Mouse (Mus musculus) WW6 (cell line): Measurements from ENCODE around the gene Gcm2.

Experiments
- DNase-seq: peaks from one replicate; pipeline ENCODE4 v3.0.0-alpha.2; 2013; ENCODE audit warnings: low read depth, low spot score

Gene Gcm2

DNA sequence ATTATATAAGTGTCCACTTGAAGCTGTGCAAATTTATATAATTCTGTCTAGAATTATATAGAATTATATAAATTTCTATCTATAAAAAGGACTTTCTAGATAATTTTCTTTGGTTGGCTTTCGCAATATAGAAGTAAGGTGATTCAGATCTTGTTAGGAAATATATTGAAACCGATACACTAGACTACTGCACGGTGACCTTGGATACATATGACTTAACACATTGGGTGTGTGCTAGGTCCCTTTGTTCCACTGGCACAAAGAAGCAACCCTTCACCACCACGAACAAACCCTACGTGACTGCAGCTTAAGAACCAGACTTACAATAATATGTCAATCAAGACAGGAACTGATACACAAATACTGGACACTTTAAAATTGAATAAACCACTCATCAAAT lies 31.0 kb downstream of the Gcm2 start:
- no peak for DNase-seq

DNA sequence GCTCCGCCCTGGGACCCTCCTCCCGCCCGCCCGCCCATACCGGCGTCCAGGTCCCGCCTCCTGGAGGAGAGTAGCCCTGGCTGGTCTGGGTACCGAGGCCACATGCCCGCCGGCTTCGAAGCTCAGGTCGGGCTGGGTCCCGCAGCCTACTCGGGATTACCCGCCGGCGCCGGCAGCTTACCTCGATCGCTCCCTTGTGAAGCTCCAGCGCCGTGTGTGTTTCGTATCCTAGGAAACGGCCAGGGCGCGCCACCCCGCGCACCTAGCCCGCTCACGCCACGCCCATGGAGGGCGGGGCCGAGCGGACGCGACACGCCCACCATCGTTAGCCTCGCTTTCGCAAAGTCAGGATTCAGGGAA lies 31.4 kb downstream of the Gcm2 start, which contains the start of gene Mak:
TSS of gene Mak (minus strand) at position 286 of the 360 bp plus-strand sequence.
- DNase-seq, result peak; percentile 70

DNA sequence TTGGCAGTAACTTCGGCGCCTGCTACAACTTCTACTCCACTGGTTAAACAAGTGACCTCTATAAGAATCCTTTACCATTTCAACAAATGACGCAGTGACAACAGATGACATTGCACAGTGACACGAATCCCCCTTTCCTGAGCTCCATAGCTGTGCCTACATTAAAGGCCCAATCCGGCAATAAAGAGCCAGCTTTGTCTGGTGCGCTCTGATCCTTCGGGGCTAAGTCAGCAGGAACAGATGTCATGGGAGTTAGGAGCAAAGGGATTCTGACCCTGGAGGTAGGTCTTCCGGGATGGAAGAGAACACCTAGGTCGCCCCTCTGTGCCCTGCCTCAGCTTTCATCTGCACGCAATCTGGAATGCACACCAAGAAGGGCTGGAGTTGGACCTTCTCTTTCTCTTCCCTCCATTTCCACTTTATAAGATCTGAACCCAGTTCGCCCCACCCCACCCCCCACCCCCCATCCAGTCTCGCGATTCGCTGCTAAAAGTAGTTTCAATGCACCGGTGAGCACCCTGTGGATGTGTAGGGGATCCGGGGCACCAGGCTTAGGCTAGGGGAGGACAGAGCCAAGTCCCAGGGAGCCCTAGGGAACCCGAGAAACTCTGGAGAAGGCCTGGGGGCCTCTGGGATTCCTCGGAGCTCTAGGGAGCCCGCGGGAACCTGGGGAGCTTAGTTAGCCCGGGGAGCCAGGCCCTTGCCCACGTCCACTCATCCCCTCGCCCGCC lies 32.0 kb downstream of the Gcm2 start:
- no peak for DNase-seq

DNA sequence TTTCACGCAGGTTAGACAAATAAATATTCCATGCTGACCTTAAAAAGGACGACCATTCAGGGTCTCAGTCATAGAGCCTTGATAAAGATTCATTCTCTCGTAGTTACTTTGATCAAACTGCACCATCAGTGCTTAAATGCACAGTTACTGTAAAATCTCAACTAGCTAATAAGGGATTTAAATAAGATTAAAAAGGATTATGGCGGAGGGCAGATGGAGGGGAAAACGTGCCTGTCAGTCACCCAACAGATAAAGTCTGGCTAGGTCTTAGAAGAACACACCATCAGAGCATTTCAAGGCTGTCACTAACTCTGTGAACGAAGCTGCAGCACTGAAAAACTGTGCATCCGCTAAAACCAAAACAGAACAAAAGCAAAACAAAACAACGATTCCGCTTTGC lies 32.9 kb downstream of the Gcm2 start:
- DNase-seq, result no peak

DNA sequence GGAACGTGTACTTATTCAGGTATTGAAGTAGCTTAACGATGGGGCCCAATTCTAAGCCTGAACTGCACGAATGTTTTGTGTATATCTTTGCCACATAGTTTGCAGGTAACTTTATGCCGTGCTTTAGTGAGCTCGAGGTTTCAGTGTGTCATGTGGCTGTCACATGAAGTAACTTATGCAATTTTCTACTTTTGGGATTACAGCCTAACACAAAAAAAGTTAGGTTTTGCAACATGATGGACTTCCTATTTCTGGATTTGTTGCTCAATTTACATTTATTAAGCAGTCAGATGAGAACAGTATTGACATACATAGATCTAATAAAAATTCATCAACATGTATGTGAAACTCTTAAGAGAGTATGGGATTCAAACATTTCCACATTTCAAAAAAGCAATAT lies 37.0 kb downstream of the Gcm2 start:
- no peak for DNase-seq

DNA sequence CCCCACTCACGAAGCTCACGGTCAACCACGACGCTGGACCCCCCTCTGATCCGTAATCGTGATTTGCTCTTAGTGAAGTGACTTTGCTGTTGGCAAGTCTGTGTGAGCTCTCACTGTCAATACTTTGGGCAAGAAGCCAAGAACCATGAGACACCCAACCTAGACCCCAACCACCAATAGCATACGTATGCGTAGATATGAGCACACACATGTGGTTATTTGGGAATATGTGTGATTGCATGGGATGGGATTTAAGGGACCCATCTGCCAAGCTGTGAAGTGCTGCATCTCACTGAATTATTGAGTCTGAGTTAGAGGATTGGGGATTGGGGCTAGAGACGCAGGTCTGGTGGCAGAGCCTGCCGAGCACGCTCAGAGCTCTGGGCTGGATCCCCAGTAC lies 39.2 kb downstream of the Gcm2 start:
- DNase-seq, result no peak

DNA sequence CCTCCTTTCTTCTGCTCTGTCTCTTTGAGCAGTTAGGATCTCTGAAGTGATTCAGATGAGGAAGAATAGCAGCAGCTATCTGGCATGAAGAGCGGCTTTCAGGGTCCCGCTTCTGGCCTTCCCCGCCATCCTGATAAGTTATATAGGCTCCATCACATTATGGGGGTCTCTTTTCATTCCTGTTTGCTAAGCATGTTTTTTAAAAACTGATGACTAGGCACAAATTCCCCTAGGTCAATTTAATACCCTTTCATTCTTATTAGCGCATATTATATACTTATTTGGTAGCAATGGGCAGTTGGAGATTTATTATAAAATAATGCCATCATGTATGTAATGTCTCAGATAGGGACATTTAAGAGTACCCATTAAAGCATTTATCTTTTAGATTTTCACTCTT lies 43.2 kb downstream of the Gcm2 start:
- DNase-seq, result no peak

DNA sequence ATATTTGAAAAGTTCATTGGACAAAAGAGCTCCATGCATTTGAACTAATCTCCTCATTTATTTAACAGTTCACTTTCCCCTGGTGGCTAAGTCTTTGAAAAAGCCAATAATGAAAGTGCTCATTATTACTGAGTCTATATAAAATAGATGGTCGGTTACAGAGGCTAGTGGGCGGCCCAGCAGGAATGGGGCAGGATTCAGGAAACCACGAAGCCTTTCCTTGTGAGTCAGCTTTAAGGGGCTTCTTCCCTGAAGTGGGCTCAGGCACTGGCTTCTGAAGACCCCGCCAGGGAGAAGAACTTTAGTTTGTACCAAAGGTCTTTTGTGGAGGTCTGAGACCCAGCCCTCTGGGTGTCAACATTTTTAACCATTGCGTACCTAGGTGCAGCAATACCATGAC lies 58.9 kb downstream of the Gcm2 start:
- DNase-seq, result no peak
